Mouse (Mus musculus) myocyte (in vitro differentiated cells): Measurements from ENCODE around the gene Peg3. TPM values are rescaled to one million over a fixed set of nuclear protein-coding genes. Genes with fewer than 3 reads are reported as not detected.

ENCODE experiments used
- H3K27me3 ChIP-seq: one replicate; pipeline ENCODE4 v1.6.1; 2011; ENCODE audit not compliant: control insufficient read depth, insufficient read depth, insufficient read length
- H3K36me3 ChIP-seq: one replicate; pipeline ENCODE4 v1.6.1; 2011; ENCODE audit not compliant: control insufficient read depth, insufficient read depth
- H3K4me2 ChIP-seq: one replicate; pipeline ENCODE4 v1.6.1; 2011; ENCODE audit warnings: low read depth, control low read depth
- H3K4me3 ChIP-seq: one replicate; pipeline ENCODE4 v1.5.1; 2011; ENCODE audit warnings: mild to moderate bottlenecking, control low read depth, moderate library complexity
- H3K79me2 ChIP-seq: one replicate; pipeline ENCODE4 v1.6.1; 2011; ENCODE audit not compliant: control insufficient read depth, insufficient read depth
- H3ac ChIP-seq: one replicate; pipeline ENCODE4 v1.6.1; 2011; ENCODE audit not compliant: control insufficient read depth, insufficient read length
- CEBPB ChIP-seq: IDR thresholded peaks from 2 replicates; pipeline ENCODE4 v1.6.1; 2011; ENCODE audit warnings: mild to moderate bottlenecking, moderate library complexity; ENCODE audit not compliant: poor library complexity, insufficient read depth, severe bottlenecking
- E2F4 ChIP-seq: IDR thresholded peaks from one replicate; pipeline ENCODE4 v1.6.1; 2011; ENCODE audit warnings: mild to moderate bottlenecking, control low read depth, moderate library complexity; ENCODE audit not compliant: insufficient read depth
- MAX ChIP-seq: IDR thresholded peaks from one replicate; pipeline ENCODE4 v1.6.1; 2011; ENCODE audit warnings: low read depth, mild to moderate bottlenecking, control low read depth
- MYOD1 ChIP-seq, 3 experiments: IDR thresholded peaks; one replicate each; pipeline ENCODE4 v1.6.1; 2011; ENCODE audit warnings: control low read depth in 2 of 3, low read depth in 2 of 3, mild to moderate bottlenecking in 2 of 3, moderate library complexity in 1 of 3; ENCODE audit not compliant: insufficient read length in 2 of 3, control insufficient read depth in 1 of 3
- MYOG ChIP-seq, 3 experiments: IDR thresholded peaks; one replicate each; pipeline ENCODE4 v1.6.1; 2011; ENCODE audit warnings: control low read depth in 2 of 3, low read depth in 2 of 3, mild to moderate bottlenecking in 2 of 3; ENCODE audit not compliant: insufficient read length in 2 of 3, control insufficient read depth in 1 of 3, insufficient read depth in 1 of 3
- POLR2A ChIP-seq: IDR thresholded peaks from one replicate; pipeline ENCODE4 v1.6.1; 2011; ENCODE audit warnings: low read depth, mild to moderate bottlenecking, control low read depth, moderate library complexity; ENCODE audit not compliant: insufficient read length
- POLR2AphosphoS2 ChIP-seq: IDR thresholded peaks from one replicate; pipeline ENCODE4 v1.6.1; 2011; ENCODE audit warnings: low read depth, control low read depth; ENCODE audit not compliant: insufficient read length
- REST ChIP-seq: IDR thresholded peaks from one replicate; pipeline ENCODE4 v1.6.1; 2011; ENCODE audit warnings: mild to moderate bottlenecking, control low read depth, moderate library complexity; ENCODE audit not compliant: insufficient read depth, insufficient read length
- SRF ChIP-seq: IDR thresholded peaks from one replicate; pipeline ENCODE4 v1.6.1; 2011; ENCODE audit warnings: low read depth; ENCODE audit not compliant: control insufficient read depth, insufficient read length
- TCF12 ChIP-seq: IDR thresholded peaks from one replicate; pipeline ENCODE4 v1.6.1; 2011; ENCODE audit warnings: mild to moderate bottlenecking, control low read depth; ENCODE audit not compliant: poor library complexity, insufficient read depth, severe bottlenecking
- TCF3 ChIP-seq: IDR thresholded peaks from one replicate; pipeline ENCODE4 v1.6.1; 2011; ENCODE audit warnings: low read depth, control low read depth; ENCODE audit not compliant: insufficient read length
- USF1 ChIP-seq: IDR thresholded peaks from one replicate; pipeline ENCODE4 v1.6.1; 2011; ENCODE audit warnings: low read depth, mild to moderate bottlenecking, control low read depth, moderate library complexity
- polyA plus RNA-seq: library from polyadenylated mRNA; unstranded; fragments of >200 nt; fragmentation: generic; extraction: Trizol; gene quantifications from one replicate; pipeline ENCODE4 v1.2.1, GENCODE M21; 2012; ENCODE audit warnings: missing spikeins

Peg3 gene
- polyA plus RNA-seq, 1 experiment: 39.2 TPM

- peaks cover 9% of the 10 kb centered on the region for H3K79me2 ChIP-seq
- no peaks in the 10 kb centered on the region for H3K36me3 ChIP-seq
- peak within 1 kb of the TSS; percentile 67 for H3K4me2 ChIP-seq
- H3ac ChIP-seq: peak within 1 kb of the TSS; percentile 57
- peak within 1 kb of the TSS; percentile 33 for H3K4me3 ChIP-seq
- H3K27me3 ChIP-seq: no peaks in the 10 kb centered on the region
- TF ChIP-seq MYOG (IDR thresholded peaks at IDR 0.05; ENCODE audit: control insufficient read depth in 1 of 3, insufficient read depth in 1 of 3, insufficient read length in 2 of 3, low read depth in 2 of 3): no peak
- no peak for TF ChIP-seq MAX
- no peak for TF ChIP-seq CEBPB
- peak; percentile 77 for TF ChIP-seq POLR2A
- peak; percentile 55 for TF ChIP-seq POLR2AphosphoS2
- TF ChIP-seq USF1: no peak
Observed at GRCm38 (mm10) chr7:6696241-6697045, 33.8 kb downstream of the Peg3 start, which contains the start of gene Zim1. TSS of gene Zim1 (minus strand) at chr7:6696450.

DNA sequence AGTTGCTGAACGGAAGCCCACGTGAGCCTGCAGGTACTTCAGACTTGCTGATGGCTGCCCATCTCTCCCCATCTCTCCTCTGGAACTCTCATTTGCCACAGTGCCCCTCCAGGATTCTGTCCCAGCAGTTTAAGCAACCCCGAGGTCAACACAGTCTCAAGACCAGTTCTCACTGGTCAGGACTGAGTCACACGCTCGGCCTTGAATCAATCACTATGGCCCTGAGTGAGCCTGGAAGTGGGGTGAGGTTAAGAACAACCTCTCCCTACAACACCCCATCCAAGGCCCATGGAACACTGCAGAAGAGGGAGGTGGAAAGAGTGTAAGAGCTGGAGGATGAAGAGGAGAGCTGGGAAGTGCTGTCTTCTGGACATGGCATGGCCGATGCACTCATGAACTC lies 44.7 kb downstream of the Peg3 start:
- no peaks in the 10 kb centered on the region for H3K36me3 ChIP-seq
- no peak overlapping the region for H3K4me2 ChIP-seq
- TF ChIP-seq POLR2AphosphoS2 (no peak), E2F4 (no peak), REST (no peak)
- no peaks in the 10 kb centered on the region for H3K27me3 ChIP-seq
- no peak overlapping the region for H3ac ChIP-seq
- H3K4me3 ChIP-seq: no peak overlapping the region
- H3K79me2 ChIP-seq: no peaks in the 10 kb centered on the region

- Histone ChIP-seq H3ac (no peak overlapping the region), H3K4me3 (no peak overlapping the region), H3K27me3 (no peaks in the 10 kb centered on the region), H3K36me3 (no peaks in the 10 kb centered on the region), H3K4me2 (no peak overlapping the region), H3K79me2 (no peaks in the 10 kb centered on the region)
- no peak for TF ChIP-seq MYOG (IDR thresholded peaks at IDR 0.05; ENCODE audit: control insufficient read depth in 1 of 3, insufficient read depth in 1 of 3, insufficient read length in 2 of 3, low read depth in 2 of 3)
- TF ChIP-seq E2F4: no peak
- no peak for TF ChIP-seq TCF12
- TF ChIP-seq POLR2AphosphoS2: no peak
- TF ChIP-seq CEBPB: no peak
- TF ChIP-seq MAX: no peak
- TF ChIP-seq TCF3: no peak
- no peak for TF ChIP-seq POLR2A
- no peak for TF ChIP-seq USF1
- no peak for TF ChIP-seq MYOD1 (IDR thresholded peaks at IDR 0.05; ENCODE audit: control insufficient read depth in 1 of 3, insufficient read length in 2 of 3, low read depth in 2 of 3)
- TF ChIP-seq REST: no peak
- no peak for TF ChIP-seq SRF
Observed at GRCm38 (mm10) chr7:6666726-6667125, 63.5 kb downstream of the Peg3 start.

DNA sequence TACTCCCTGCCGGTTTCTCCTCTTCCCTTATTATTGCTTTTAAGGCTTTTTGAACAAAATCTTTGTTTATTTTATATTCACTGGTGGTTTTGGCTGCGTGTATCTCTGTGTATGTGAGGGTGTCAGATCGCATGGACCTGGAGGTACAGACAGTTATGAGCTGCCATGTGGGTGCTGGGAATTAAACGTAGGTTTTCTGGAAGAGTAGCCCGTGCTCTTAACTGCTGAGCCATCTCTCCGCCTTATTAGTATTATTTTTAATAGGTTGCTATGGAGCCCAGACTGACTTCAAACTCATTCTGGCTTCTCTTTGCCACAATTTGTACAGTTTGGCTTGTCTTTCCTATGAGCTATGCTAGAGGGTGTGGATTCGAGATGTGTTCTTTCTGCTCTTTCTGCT lies 66.8 kb downstream of the Peg3 start:
- Histone ChIP-seq H3K36me3 (no peaks in the 10 kb centered on the region), H3K79me2 (no peaks in the 10 kb centered on the region), H3K4me2 (no peak overlapping the region), H3K27me3 (no peaks in the 10 kb centered on the region), H3ac (no peak overlapping the region), H3K4me3 (no peak overlapping the region)
- no peak for TF ChIP-seq REST
- no peak for TF ChIP-seq USF1
- TF ChIP-seq POLR2AphosphoS2: no peak
- no peak for TF ChIP-seq CEBPB
- no peak for TF ChIP-seq MYOG (IDR thresholded peaks at IDR 0.05; ENCODE audit: control insufficient read depth in 1 of 3, insufficient read depth in 1 of 3, insufficient read length in 2 of 3, low read depth in 2 of 3)
- no peak for TF ChIP-seq POLR2A
- no peak for TF ChIP-seq MYOD1 (IDR thresholded peaks at IDR 0.05; ENCODE audit: control insufficient read depth in 1 of 3, insufficient read length in 2 of 3, low read depth in 2 of 3)
- TF ChIP-seq SRF: no peak
- no peak for TF ChIP-seq E2F4
- TF ChIP-seq MAX: no peak
- no peak for TF ChIP-seq TCF3
- TF ChIP-seq TCF12: no peak

GRCm38 (mm10) chr7:6659605-6660004 lies 70.6 kb downstream of the Peg3 start:
- TF ChIP-seq E2F4 (no peak), TCF12 (no peak), USF1 (no peak), POLR2A (no peak), REST (no peak), SRF (no peak), MYOG (IDR thresholded peaks at IDR 0.05; ENCODE audit: control insufficient read depth in 1 of 3, insufficient read depth in 1 of 3, insufficient read length in 2 of 3, low read depth in 2 of 3) (no peak), POLR2AphosphoS2 (no peak), CEBPB (no peak), TCF3 (no peak), MAX (no peak), MYOD1 (IDR thresholded peaks at IDR 0.05; ENCODE audit: control insufficient read depth in 1 of 3, insufficient read length in 2 of 3, low read depth in 2 of 3) (no peak)
- Histone ChIP-seq H3K79me2 (no peaks in the 10 kb centered on the region), H3ac (no peak overlapping the region), H3K36me3 (no peaks in the 10 kb centered on the region), H3K27me3 (no peaks in the 10 kb centered on the region), H3K4me2 (no peak overlapping the region), H3K4me3 (no peak overlapping the region)
